Mouse (Mus musculus) ES-Bruce4 (cell line): ENCODE measurements around the gene Ctr9. TPM values are rescaled to one million over a fixed set of nuclear protein-coding genes. Genes with fewer than 3 reads are reported as not detected.

ENCODE experiments used
- H3K27ac ChIP-seq: 2 replicates; pipeline ENCODE4 v1.5.1; 2012; ENCODE audit warnings: low read length, inconsistent platforms; ENCODE audit not compliant: insufficient read depth
- H3K27me3 ChIP-seq: 2 replicates; pipeline ENCODE4 v1.6.1; 2012; ENCODE audit warnings: mild to moderate bottlenecking, low read length, inconsistent platforms; ENCODE audit not compliant: control insufficient read depth, poor library complexity, insufficient read depth, severe bottlenecking
- H3K36me3 ChIP-seq: 2 replicates; pipeline ENCODE4 v1.6.1; 2012; ENCODE audit warnings: inconsistent platforms, mild to moderate bottlenecking, low read length, moderate library complexity; ENCODE audit not compliant: control insufficient read depth, poor library complexity, insufficient read depth, severe bottlenecking
- H3K4me1 ChIP-seq: one replicate; pipeline ENCODE4 v1.8.1; 2011; ENCODE audit warnings: low read length; ENCODE audit not compliant: control insufficient read depth, insufficient read depth
- H3K4me3 ChIP-seq: 2 replicates; pipeline ENCODE4 v1.5.1; 2011; ENCODE audit warnings: low read depth, mild to moderate bottlenecking, low read length
- H3K9ac ChIP-seq: 2 replicates; pipeline ENCODE4 v1.6.1; 2012; ENCODE audit warnings: low read depth, mild to moderate bottlenecking, inconsistent platforms; ENCODE audit not compliant: poor library complexity, severe bottlenecking
- H3K9me3 ChIP-seq: replicated peaks from 2 replicates; pipeline ENCODE4 v1.6.1; 2012; ENCODE audit warnings: mild to moderate bottlenecking, low read length, inconsistent platforms; ENCODE audit not compliant: control insufficient read depth, poor library complexity, insufficient read depth, severe bottlenecking
- CTCF ChIP-seq: IDR thresholded peaks from one replicate; pipeline ENCODE4 v1.8.1; 2011; ENCODE audit warnings: low read depth, low read length
- EP300 ChIP-seq: IDR thresholded peaks from 2 replicates; pipeline ENCODE4 v1.6.1; 2011; ENCODE audit warnings: low read depth, low read length; ENCODE audit not compliant: insufficient read depth
- POLR2A ChIP-seq: IDR thresholded peaks from one replicate; pipeline ENCODE4 v1.8.1; 2011; ENCODE audit warnings: low read length; ENCODE audit not compliant: insufficient read depth
- polyA plus RNA-seq: library from polyadenylated mRNA; stranded (reverse); fragments of >200 nt; gene quantifications from 2 replicates; pipeline ENCODE4 v1.2.4, GENCODE M21; 2011; ENCODE audit warnings: low read depth; ENCODE audit not compliant: missing spikeins, insufficient read depth, insufficient read length

The Ctr9 gene
- polyA plus RNA-seq, 1 experiment: 89.0 TPM

DNA sequence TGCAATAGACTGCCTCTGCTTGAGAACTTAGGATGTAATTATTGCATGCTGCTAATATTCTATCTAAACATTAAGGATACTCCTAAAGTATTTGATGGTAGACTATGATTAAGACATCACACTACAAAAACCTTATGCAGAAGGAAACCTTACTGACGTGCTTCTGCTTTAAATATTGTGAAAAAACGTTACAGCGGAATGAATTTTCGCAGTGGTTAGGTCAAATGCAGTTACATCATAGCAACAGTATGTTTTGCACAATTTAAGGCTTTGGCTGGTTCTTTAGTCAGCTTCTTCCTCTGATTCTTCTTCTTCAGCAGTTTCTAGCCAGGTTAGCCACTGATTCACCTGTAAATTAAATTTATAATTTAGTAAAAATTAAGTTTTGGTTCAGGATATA lies 43.7 kb downstream of the Ctr9 start:
- Histone ChIP-seq H3K9ac (no peak overlapping the region), H3K9me3 (peaks cover 11% of the 10 kb centered on the region), H3K27ac (no peak overlapping the region), H3K36me3 (peaks cover 90% of the 10 kb centered on the region), H3K4me1 (no peaks in the 10 kb centered on the region), H3K27me3 (no peaks in the 10 kb centered on the region), H3K4me3 (no peak overlapping the region)
- TF ChIP-seq EP300 (no peak), CTCF (no peak), POLR2A (no peak)

- no peak overlapping the region; the same call in 1 of the 2 replicates for H3K27ac ChIP-seq
- TF ChIP-seq POLR2A: no peak
- no peak for TF ChIP-seq CTCF
- TF ChIP-seq EP300: no peak
- H3K9me3 ChIP-seq: no peaks in the 10 kb centered on the region
- no peaks in the 10 kb centered on the region for H3K27me3 ChIP-seq
- peaks cover 91% of the 10 kb centered on the region for H3K36me3 ChIP-seq
- no peak overlapping the region for H3K9ac ChIP-seq
- no peaks in the 10 kb centered on the region for H3K4me1 ChIP-seq
- H3K4me3 ChIP-seq: no peak overlapping the region
Measured at GRCm38 (mm10) chr7:111075288-111075687, 46.5 kb downstream of the Ctr9 start.

- no peak overlapping the region for H3K4me3 ChIP-seq
- TF ChIP-seq EP300: no peak
- TF ChIP-seq POLR2A: no peak
- TF ChIP-seq CTCF: no peak
- no peaks in the 10 kb centered on the region for H3K9me3 ChIP-seq
- H3K9ac ChIP-seq: no peak overlapping the region
- H3K4me1 ChIP-seq: no peaks in the 10 kb centered on the region
- peaks cover 81% of the 10 kb centered on the region for H3K36me3 ChIP-seq
- H3K27ac ChIP-seq: no peak overlapping the region
- no peaks in the 10 kb centered on the region for H3K27me3 ChIP-seq
Measured at GRCm38 (mm10) chr7:111078271-111078670, 49.5 kb downstream of the Ctr9 start.

- peaks cover 65% of the 10 kb centered on the region for H3K36me3 ChIP-seq
- TF ChIP-seq CTCF (no peak), EP300 (no peak), POLR2A (no peak)
- no peak overlapping the region for H3K4me3 ChIP-seq
- no peaks in the 10 kb centered on the region for H3K4me1 ChIP-seq
- no peaks in the 10 kb centered on the region for H3K9me3 ChIP-seq
- H3K27ac ChIP-seq: no peak overlapping the region
- H3K27me3 ChIP-seq: no peaks in the 10 kb centered on the region
- peak overlapping the region; percentile 93 for H3K9ac ChIP-seq
Measured at GRCm38 (mm10) chr7:111080026-111080425, 51.3 kb downstream of the Ctr9 start.

DNA sequence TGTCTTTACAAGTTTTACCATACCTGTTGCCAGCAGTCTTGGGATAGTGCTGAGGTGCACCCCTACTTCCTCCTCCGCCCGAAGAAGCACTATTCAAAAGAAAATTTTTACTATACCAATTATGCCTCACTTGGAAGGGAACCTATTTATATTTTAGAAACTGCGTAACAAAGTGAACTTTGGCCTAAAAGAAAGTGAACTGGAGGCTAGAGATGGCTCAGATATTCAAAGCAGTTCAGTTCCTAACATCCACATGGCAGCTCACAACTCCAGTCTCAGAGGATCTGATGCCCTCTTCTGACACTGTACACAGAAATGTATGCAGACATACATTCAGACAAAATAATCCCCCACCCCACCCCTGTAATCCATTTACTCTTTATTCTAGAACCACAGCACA lies 52.1 kb downstream of the Ctr9 start:
- TF ChIP-seq POLR2A (no peak), EP300 (no peak), CTCF (no peak)
- Histone ChIP-seq H3K27ac (no peak overlapping the region), H3K4me1 (no peaks in the 10 kb centered on the region)

DNA sequence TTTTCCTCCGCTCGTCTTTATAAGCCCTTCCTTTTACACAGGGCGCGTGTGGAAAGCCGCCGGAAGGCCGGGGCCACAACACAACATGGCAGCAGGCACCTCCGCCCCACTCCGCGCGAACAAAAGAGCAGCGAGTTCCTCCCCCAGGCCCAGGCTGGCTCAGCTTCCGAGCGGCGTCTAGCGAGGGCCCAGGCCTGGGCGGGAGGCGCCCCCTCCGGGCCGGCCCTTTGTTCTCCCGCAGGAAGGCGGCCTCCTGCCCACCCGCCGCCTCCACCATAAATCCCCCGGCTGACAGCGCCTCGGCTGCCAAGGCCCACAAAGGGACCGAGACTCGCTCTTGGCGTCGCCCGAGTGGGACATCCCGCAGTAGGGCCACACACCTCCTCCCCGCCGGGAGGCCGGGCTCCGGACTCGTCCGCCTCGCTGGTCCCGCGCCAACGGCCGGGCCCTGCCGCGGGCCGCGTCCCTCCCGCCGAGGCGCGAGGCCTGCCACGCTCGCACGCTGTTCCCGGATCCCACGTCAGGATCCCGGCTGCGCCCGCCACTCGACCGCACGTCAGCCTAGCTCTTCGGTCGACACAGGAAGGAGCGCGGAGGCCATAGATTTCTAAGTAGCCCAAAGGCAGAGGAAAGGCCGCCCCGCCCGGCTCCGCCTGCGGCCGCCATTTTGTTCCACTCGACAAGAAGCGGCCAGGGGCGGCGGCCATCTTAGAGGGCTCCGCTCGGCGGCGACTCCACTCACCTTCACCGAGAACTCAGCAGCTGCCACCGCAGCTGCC lies 53.5 kb downstream of the Ctr9 start:
- Histone ChIP-seq H3K4me3 (peak overlapping the region; percentile 94), H3K9ac (peak overlapping the region; percentile 93), H3K4me1 (no peaks in the 10 kb centered on the region), H3K27ac (peak overlapping the region; percentile 71), H3K36me3 (peaks cover 43% of the 10 kb centered on the region), H3K27me3 (no peaks in the 10 kb centered on the region), H3K9me3 (no peaks in the 10 kb centered on the region)
- TF ChIP-seq CTCF: no peak
- TF ChIP-seq EP300: no peak
- no peak for TF ChIP-seq POLR2A

More for the DNA sequence above, 52.1 kb downstream of the Ctr9 start:
- Histone ChIP-seq H3K9ac (peak overlapping the region; percentile 93), H3K36me3 (peaks cover 57% of the 10 kb centered on the region), H3K9me3 (no peaks in the 10 kb centered on the region), H3K4me3 (no peak overlapping the region), H3K27me3 (no peaks in the 10 kb centered on the region)
